Mouse (Mus musculus) spleen, embryonic (tissue): ENCODE results near the gene Olfr353.

Experiments used
- CTCF ChIA-PET: fragments of 350-600 bp; sonication (Branson Sonifier 250); formaldehyde crosslinking; loops from one replicate; lab custom pipeline; 2022; lab: Charles Lee

Olfr353 gene

GRCm38 (mm10) chr2:36892836-36893235, at the start of gene Olfr353:
Gene Olfr353 (minus strand): TSS chr2:36892936.
- CTCF ChIA-PET = no interaction called here

- CTCF ChIA-PET = no interaction called here
These were observed 44.1 kb upstream of the Olfr353 start, which contains the start of gene Olfr356 for GRCm38 (mm10) chr2:36936821-36937220. Gene Olfr356 (plus strand): TSS chr2:36937121.

GRCm38 (mm10) chr2:36928797-36929196, 36.1 kb upstream of the Olfr353 start, which contains the start of gene Olfr355:
Gene Olfr355 (minus strand): TSS chr2:36928897.
- CTCF ChIA-PET = no interaction called here

GRCm38 (mm10) chr2:36905380-36905779, 12.6 kb upstream of the Olfr353 start, which contains the start of gene Olfr354:
Gene Olfr354 (plus strand): TSS chr2:36905680.
- CTCF ChIA-PET = no interaction called here

GRCm38 (mm10) chr2:36897114-36897513, 4.4 kb upstream of the Olfr353 start:
- CTCF ChIA-PET = no interaction called here

GRCm38 (mm10) chr2:36868160-36868559, 24.6 kb downstream of the Olfr353 start, which contains the start of gene Olfr352:
Gene Olfr352 (plus strand): TSS chr2:36868460.
- CTCF ChIA-PET = no interaction called here

- CTCF ChIA-PET = no interaction called here
These were observed 30.2 kb downstream of the Olfr353 start, which contains the start of gene Olfr351 for GRCm38 (mm10) chr2:36862560-36862959. Gene Olfr351 (minus strand): TSS chr2:36862660.

GRCm38 (mm10) chr2:36846010-36846409, 46.7 kb downstream of the Olfr353 start, which contains the start of gene Olfr350:
Gene Olfr350 (plus strand): TSS chr2:36846310.
- CTCF ChIA-PET = no interaction called here
